Mouse (Mus musculus): Measurements from ENCODE around the gene Tssk4. TPM values are rescaled to one million over a fixed set of nuclear protein-coding genes. Genes with fewer than 3 reads are reported as not detected.

The Tssk4 gene
- 0.67 and 0.79 TPM in 2 replicates for polyA plus RNA-seq (2012; rRNA removed)

- Histone ChIP-seq H3K27me3 (replicated peaks; ENCODE audit: control insufficient read depth, insufficient read depth, low read length) (no peaks in the 10 kb centered on the region), H3K4me3 (ENCODE audit: insufficient read depth, low read depth, low read length) (no peak within 1 kb of the TSS), H3K27ac (ENCODE audit: insufficient read depth, low read depth, low read length) (no peak within 1 kb of the TSS), H3K36me3 (ENCODE audit: control insufficient read depth, insufficient read depth, low read length) (no peaks in the 10 kb centered on the region), H3K4me1 (ENCODE audit: control insufficient read depth, insufficient read depth, low read length) (0 out of 2 replicates have a peak, but pooled peaks cover 3% of the 10 kb centered on the region)
- TF ChIP-seq POLR2A (IDR thresholded peaks at IDR 0.05; ENCODE audit: low read depth, low read length) (no peak), CTCF (conservative IDR thresholded peaks at IDR 0.05; ENCODE audit: insufficient read depth, insufficient read length, low read depth, low read length) (no peak)
- 92% methylated on average over 2 of the region's 2 CpGs for WGBS
- DNase-seq, result no peak
Observed at GRCm38 (mm10) chr14:55649884-55650283, at the start of gene Tssk4. Gene Tssk4 (plus strand): TSS chr14:55650184.

- no peaks in the 10 kb centered on the region for H3K27me3 ChIP-seq (replicated peaks; ENCODE audit: control insufficient read depth, insufficient read depth, low read length)
- DNase-seq, result no peak
- H3K36me3 ChIP-seq (ENCODE audit: control insufficient read depth, insufficient read depth, low read length), result peaks cover 4% of the 10 kb centered on the region; the same call in 1 of the 2 replicates
- peak within 1 kb of the TSS; percentile 68 for H3K4me3 ChIP-seq (ENCODE audit: insufficient read depth, low read depth, low read length)
- H3K4me1 ChIP-seq (ENCODE audit: control insufficient read depth, insufficient read depth, low read length), result peaks cover 6% of the 10 kb centered on the region; the same call in 1 of the 2 replicates
- H3K27ac ChIP-seq (ENCODE audit: insufficient read depth, low read depth, low read length), result peak within 1 kb of the TSS; percentile 97
- TF ChIP-seq POLR2A (IDR thresholded peaks at IDR 0.05; ENCODE audit: low read depth, low read length) (no peak), CTCF (conservative IDR thresholded peaks at IDR 0.05; ENCODE audit: insufficient read depth, insufficient read length, low read depth, low read length) (no peak)
- WGBS, result 62% methylated on average over 7 of the region's 7 CpGs
Observed at GRCm38 (mm10) chr14:55603271-55603632, 46.7 kb upstream of the Tssk4 start, which contains the start of gene Irf9. Gene Irf9 (plus strand): TSS chr14:55603571.

- H3K27ac ChIP-seq (ENCODE audit: insufficient read depth, low read depth, low read length), result peak overlapping the region; percentile 97
- DNase-seq, result peak; percentile 98
- TF ChIP-seq CTCF (conservative IDR thresholded peaks at IDR 0.05; ENCODE audit: insufficient read depth, insufficient read length, low read depth, low read length), result peak; percentile 95
- TF ChIP-seq POLR2A (IDR thresholded peaks at IDR 0.05; ENCODE audit: low read depth, low read length), result peak; percentile 40
- peaks cover 6% of the 10 kb centered on the region; the same call in 1 of the 2 replicates for H3K4me1 ChIP-seq (ENCODE audit: control insufficient read depth, insufficient read depth, low read length)
- H3K27me3 ChIP-seq (replicated peaks; ENCODE audit: control insufficient read depth, insufficient read depth, low read length), result no peaks in the 10 kb centered on the region
- WGBS, result 6% methylated on average over 19 of the region's 19 CpGs
- H3K4me3 ChIP-seq (ENCODE audit: insufficient read depth, low read depth, low read length), result peak overlapping the region; percentile 68
- peaks cover 10% of the 10 kb centered on the region for H3K36me3 ChIP-seq (ENCODE audit: control insufficient read depth, insufficient read depth, low read length)
Observed at GRCm38 (mm10) chr14:55603633-55604576, 46.1 kb upstream of the Tssk4 start.

GRCm38 (mm10) chr14:55604823-55605222 lies 45.2 kb upstream of the Tssk4 start:
- Histone ChIP-seq H3K27me3 (replicated peaks; ENCODE audit: control insufficient read depth, insufficient read depth, low read length) (no peaks in the 10 kb centered on the region), H3K4me3 (ENCODE audit: insufficient read depth, low read depth, low read length) (peak overlapping the region; percentile 37), H3K4me1 (ENCODE audit: control insufficient read depth, insufficient read depth, low read length) (peaks cover 6% of the 10 kb centered on the region; the same call in 1 of the 2 replicates), H3K36me3 (ENCODE audit: control insufficient read depth, insufficient read depth, low read length) (peaks cover 10% of the 10 kb centered on the region), H3K27ac (ENCODE audit: insufficient read depth, low read depth, low read length) (peak overlapping the region; percentile 69)
- 75% methylated on average over 11 of the region's 11 CpGs for WGBS
- no peak for DNase-seq
- TF ChIP-seq POLR2A (IDR thresholded peaks at IDR 0.05; ENCODE audit: low read depth, low read length) (no peak), CTCF (conservative IDR thresholded peaks at IDR 0.05; ENCODE audit: insufficient read depth, insufficient read length, low read depth, low read length) (no peak)

GRCm38 (mm10) chr14:55605743-55606459 lies 44.1 kb upstream of the Tssk4 start:
- peaks cover 10% of the 10 kb centered on the region for H3K36me3 ChIP-seq (ENCODE audit: control insufficient read depth, insufficient read depth, low read length)
- H3K4me1 ChIP-seq (ENCODE audit: control insufficient read depth, insufficient read depth, low read length), result peaks cover 6% of the 10 kb centered on the region; the same call in 1 of the 2 replicates
- 91% methylated on average over 16 of the region's 16 CpGs for WGBS
- no peak for TF ChIP-seq CTCF (conservative IDR thresholded peaks at IDR 0.05; ENCODE audit: insufficient read depth, insufficient read length, low read depth, low read length)
- TF ChIP-seq POLR2A (IDR thresholded peaks at IDR 0.05; ENCODE audit: low read depth, low read length), result no peak
- DNase-seq, result no peak
- H3K27ac ChIP-seq (ENCODE audit: insufficient read depth, low read depth, low read length), result no peak overlapping the region
- no peaks in the 10 kb centered on the region for H3K27me3 ChIP-seq (replicated peaks; ENCODE audit: control insufficient read depth, insufficient read depth, low read length)
- H3K4me3 ChIP-seq (ENCODE audit: insufficient read depth, low read depth, low read length), result no peak overlapping the region

- TF ChIP-seq CTCF (conservative IDR thresholded peaks at IDR 0.05; ENCODE audit: insufficient read depth, insufficient read length, low read depth, low read length) (no peak), POLR2A (IDR thresholded peaks at IDR 0.05; ENCODE audit: low read depth, low read length) (no peak)
- H3K36me3 ChIP-seq (ENCODE audit: control insufficient read depth, insufficient read depth, low read length), result peaks cover 9% of the 10 kb centered on the region
- H3K27ac ChIP-seq (ENCODE audit: insufficient read depth, low read depth, low read length), result no peak overlapping the region
- no peak for DNase-seq
- no peaks in the 10 kb centered on the region for H3K27me3 ChIP-seq (replicated peaks; ENCODE audit: control insufficient read depth, insufficient read depth, low read length)
- H3K4me3 ChIP-seq (ENCODE audit: insufficient read depth, low read depth, low read length), result no peak overlapping the region
- H3K4me1 ChIP-seq (ENCODE audit: control insufficient read depth, insufficient read depth, low read length), result peaks cover 14% of the 10 kb centered on the region; the same call in 1 of the 2 replicates
- 96% methylated on average over 6 of the region's 6 CpGs for WGBS
Observed at GRCm38 (mm10) chr14:55608339-55608738, 41.6 kb upstream of the Tssk4 start.
